Mouse (Mus musculus) midbrain, embryonic 16.5 days (tissue): ENCODE data around the gene Colgalt1. TPM values are rescaled to one million over a fixed set of nuclear protein-coding genes. Genes with fewer than 3 reads are reported as not detected.

Experiments used
- ATAC-seq: fragments of 200-750 bp; cut with Nextera tagmentation; 2 replicates; pipeline ENCODE4 v1.8.0; 2017; ENCODE audit warnings: moderate TSS enrichment
- H3K27ac ChIP-seq: fragments of 300-500 bp; sonication (generic); 2 replicates; pipeline ENCODE4 v1.5.1; 2014; ENCODE audit warnings: mild to moderate bottlenecking, low read length, mixed read lengths
- H3K27me3 ChIP-seq: fragments of 300-500 bp; sonication (generic); 2 replicates; pipeline ENCODE4 v1.6.1; 2014; ENCODE audit warnings: low read depth, low read length, mixed read lengths; ENCODE audit not compliant: control insufficient read depth, insufficient read depth
- H3K36me3 ChIP-seq: fragments of 300-500 bp; sonication (generic); 2 replicates; pipeline ENCODE4 v1.6.1; 2014; ENCODE audit warnings: mild to moderate bottlenecking, low read length, moderate library complexity, mixed read lengths; ENCODE audit not compliant: control insufficient read depth, insufficient read depth
- H3K4me1 ChIP-seq: fragments of 300-500 bp; sonication (generic); 2 replicates; pipeline ENCODE4 v1.6.1; 2014; ENCODE audit warnings: mild to moderate bottlenecking, low read length, mixed read lengths; ENCODE audit not compliant: control insufficient read depth, insufficient read depth
- H3K4me2 ChIP-seq: fragments of 300-500 bp; sonication (generic); 2 replicates; pipeline ENCODE4 v1.6.1; 2014; ENCODE audit warnings: mild to moderate bottlenecking, low read length, mixed read lengths
- H3K4me3 ChIP-seq: fragments of 300-500 bp; sonication (generic); 2 replicates; pipeline ENCODE4 v1.5.1; 2014; ENCODE audit warnings: low read depth, mild to moderate bottlenecking, low read length, moderate library complexity, mixed read lengths
- H3K9ac ChIP-seq: fragments of 300-500 bp; sonication (generic); 2 replicates; pipeline ENCODE4 v1.6.1; 2014; ENCODE audit warnings: low read depth, low read length, mixed read lengths
- H3K9me3 ChIP-seq: fragments of 300-500 bp; sonication (generic); replicated peaks from 2 replicates; pipeline ENCODE4 v1.6.1; 2014; ENCODE audit warnings: mild to moderate bottlenecking, low read length, mixed read lengths; ENCODE audit not compliant: control insufficient read depth, poor library complexity, severe bottlenecking
- WGBS: fragments of 180-500 bp; shearing (Covaris S2); extraction: QIAGEN DNeasy Blood & Tissue Kit; methylation state at CpG from one replicate; pipeline ENCODE4 v1.1.7; 2014; 5-methylcytosine and 5-hydroxymethylcytosine counted together
- polyA plus RNA-seq: library from polyadenylated mRNA; unstranded; fragments of >200 nt; fragmentation: Nextera tagmentation; extraction: Ambion mirVana; gene quantifications from 2 replicates; pipeline ENCODE4 v1.2.1, GENCODE M21; 2015

Gene Colgalt1
- polyA plus RNA-seq, 1 experiment from 2014 or later = 70.8 TPM

GRCm38 (mm10) chr8:71594324-71594722 lies 16.5 kb upstream of the Colgalt1 start:
- H3K4me1 ChIP-seq = peaks cover 21% of the 10 kb centered on the region
- 90% methylated on average over 4 of the region's 4 CpGs for WGBS

GRCm38 (mm10) chr8:71595862-71596261 lies 14.9 kb upstream of the Colgalt1 start:
- Histone ChIP-seq H3K27me3 (peaks cover 11% of the 10 kb centered on the region), H3K4me2 (peak overlapping the region; percentile 36; the same call in 1 of the 2 replicates), H3K36me3 (no peaks in the 10 kb centered on the region), H3K9ac (no peak overlapping the region), H3K4me3 (no peak overlapping the region), H3K4me1 (peaks cover 16% of the 10 kb centered on the region), H3K9me3 (no peaks in the 10 kb centered on the region), H3K27ac (no peak overlapping the region)
- ATAC-seq = 0 out of 2 replicates have a peak, but pooled peaks have one; percentile 2
- 9% methylated on average over 27 of the region's 27 CpGs for WGBS

More at GRCm38 (mm10) chr8:71594324-71594722, 16.5 kb upstream of the Colgalt1 start:
- no peak for ATAC-seq
- Histone ChIP-seq H3K27me3 (no peaks in the 10 kb centered on the region), H3K4me2 (no peak overlapping the region), H3K9ac (no peak overlapping the region), H3K27ac (no peak overlapping the region), H3K9me3 (no peaks in the 10 kb centered on the region), H3K36me3 (no peaks in the 10 kb centered on the region), H3K4me3 (no peak overlapping the region)

- 62% methylated on average over 6 of the region's 6 CpGs for WGBS
- H3K4me3 ChIP-seq = no peak overlapping the region
- H3K4me1 ChIP-seq = peaks cover 12% of the 10 kb centered on the region
- H3K27ac ChIP-seq = no peak overlapping the region
- no peak overlapping the region for H3K9ac ChIP-seq
- H3K27me3 ChIP-seq = peaks cover 12% of the 10 kb centered on the region
- no peak for ATAC-seq
- H3K9me3 ChIP-seq = no peaks in the 10 kb centered on the region
- H3K4me2 ChIP-seq = no peak overlapping the region
- H3K36me3 ChIP-seq = no peaks in the 10 kb centered on the region
Observed at GRCm38 (mm10) chr8:71596384-71596783, 14.4 kb upstream of the Colgalt1 start.

- Histone ChIP-seq H3K9me3 (no peaks in the 10 kb centered on the region), H3K27ac (no peak overlapping the region), H3K36me3 (no peaks in the 10 kb centered on the region), H3K4me1 (peaks cover 12% of the 10 kb centered on the region), H3K9ac (no peak overlapping the region), H3K4me3 (no peak overlapping the region), H3K4me2 (no peak overlapping the region), H3K27me3 (peaks cover 12% of the 10 kb centered on the region)
- WGBS = 86% methylated on average over 4 of the region's 4 CpGs
- no peak for ATAC-seq
Observed at GRCm38 (mm10) chr8:71596798-71597197, 14.0 kb upstream of the Colgalt1 start.

- no peak for ATAC-seq
Observed at GRCm38 (mm10) chr8:71597451-71597850, 13.3 kb upstream of the Colgalt1 start, which contains the start of gene Fam129c. TSS of gene Fam129c (plus strand) at chr8:71597648.

GRCm38 (mm10) chr8:71598375-71598774 lies 12.4 kb upstream of the Colgalt1 start:
- Histone ChIP-seq H3K9me3 (no peaks in the 10 kb centered on the region), H3K4me2 (no peak overlapping the region), H3K36me3 (no peaks in the 10 kb centered on the region), H3K4me3 (no peak overlapping the region), H3K4me1 (peaks cover 13% of the 10 kb centered on the region; the same call in 1 of the 2 replicates), H3K27me3 (peaks cover 28% of the 10 kb centered on the region), H3K27ac (no peak overlapping the region), H3K9ac (no peak overlapping the region)
- no peak for ATAC-seq

More at GRCm38 (mm10) chr8:71597451-71597850, 13.3 kb upstream of the Colgalt1 start, which contains the start of gene Fam129c:
- Histone ChIP-seq H3K9ac (no peak within 1 kb of the TSS), H3K27ac (no peak within 1 kb of the TSS), H3K4me3 (no peak within 1 kb of the TSS), H3K4me1 (peaks cover 17% of the 10 kb centered on the region), H3K9me3 (no peaks in the 10 kb centered on the region), H3K36me3 (no peaks in the 10 kb centered on the region), H3K4me2 (no peak within 1 kb of the TSS), H3K27me3 (peaks cover 19% of the 10 kb centered on the region)
- 72% methylated on average over 3 of the region's 3 CpGs for WGBS

- no peaks in the 10 kb centered on the region for H3K9me3 ChIP-seq
- WGBS = 91% methylated on average over 5 of the region's 5 CpGs
- H3K27ac ChIP-seq = no peak overlapping the region
- H3K36me3 ChIP-seq = no peaks in the 10 kb centered on the region
- H3K4me3 ChIP-seq = no peak overlapping the region
- no peak for ATAC-seq
- peaks cover 31% of the 10 kb centered on the region for H3K27me3 ChIP-seq
- no peak overlapping the region for H3K9ac ChIP-seq
- H3K4me1 ChIP-seq = peaks cover 9% of the 10 kb centered on the region; the same call in 1 of the 2 replicates
- H3K4me2 ChIP-seq = no peak overlapping the region
Observed at GRCm38 (mm10) chr8:71598841-71599240, 12.0 kb upstream of the Colgalt1 start.

- peaks cover 38% of the 10 kb centered on the region for H3K27me3 ChIP-seq
Observed at GRCm38 (mm10) chr8:71601939-71602665, 8.7 kb upstream of the Colgalt1 start.

GRCm38 (mm10) chr8:71602666-71603334 lies 8.0 kb upstream of the Colgalt1 start:
- under 1% methylated on average over 32 of the region's 32 CpGs for WGBS
- peaks cover 9% of the 10 kb centered on the region; the same call in 1 of the 2 replicates for H3K4me1 ChIP-seq
- peak overlapping the region; percentile 38 for H3K4me3 ChIP-seq
- peak overlapping the region; percentile 52 for H3K4me2 ChIP-seq
- H3K36me3 ChIP-seq = no peaks in the 10 kb centered on the region
- peaks cover 38% of the 10 kb centered on the region for H3K27me3 ChIP-seq
- H3K9me3 ChIP-seq = no peaks in the 10 kb centered on the region
- peak; percentile 76 for ATAC-seq
- H3K27ac ChIP-seq = peak overlapping the region; percentile 17; the same call in 1 of the 2 replicates
- H3K9ac ChIP-seq = peak overlapping the region; percentile 57

More at GRCm38 (mm10) chr8:71601939-71602665, 8.7 kb upstream of the Colgalt1 start:
- Histone ChIP-seq H3K4me1 (peaks cover 9% of the 10 kb centered on the region; the same call in 1 of the 2 replicates), H3K9ac (peak overlapping the region; percentile 57), H3K36me3 (no peaks in the 10 kb centered on the region), H3K27ac (peak overlapping the region; percentile 17; the same call in 1 of the 2 replicates), H3K9me3 (no peaks in the 10 kb centered on the region), H3K4me3 (peak overlapping the region; percentile 38), H3K4me2 (peak overlapping the region; percentile 52)
- peak; percentile 1; the same call in 1 of the 2 replicates for ATAC-seq
- WGBS = 3% methylated on average over 65 of the region's 65 CpGs
